Mouse (Mus musculus) heart, postnatal 10 days (tissue): ENCODE measurements around the gene Gm13283. TPM values are rescaled to one million over a fixed set of nuclear protein-coding genes. Genes with fewer than 3 reads are reported as not detected.

Source experiments
- total RNA-seq, 2 experiments: library from RNA; stranded (reverse); gene quantifications; 2 replicates each; pipeline ENCODE4 v1.2.3; 2021

Gene Gm13283
- total RNA-seq, 2 experiments from 2014 or later, result not detected

Other genes starting within 250 kb of the Gm13283 start
- gene Ifnb1, start 237.3 kb upstream of the Gm13283 start, total RNA-seq, result not detected
- gene Ifna15, start 201.9 kb upstream of the Gm13283 start, total RNA-seq, result not detected
- not detected for gene Ifna14, start 188.3 kb upstream of the Gm13283 start, total RNA-seq
- gene Ifna9, start 167.7 kb upstream of the Gm13283 start, total RNA-seq, result not detected
- gene Ifna12, start 156.7 kb upstream of the Gm13283 start, total RNA-seq, result not detected
- not detected for gene C87499, start 125.7 kb upstream of the Gm13283 start, total RNA-seq
- gene Ifna13, start 115.7 kb upstream of the Gm13283 start, total RNA-seq, result not detected
- not detected for gene Ifna16, start 83.2 kb upstream of the Gm13283 start, total RNA-seq
- not detected for gene Ifna2, start 76.2 kb upstream of the Gm13283 start, total RNA-seq
- gene Ifnab, start 68.8 kb upstream of the Gm13283 start, total RNA-seq, result not detected
- under 1 TPM; 0.50 TPM for gene Gm26566, start 38.3 kb upstream of the Gm13283 start, total RNA-seq
- gene Klhl9, start 37.7 kb upstream of the Gm13283 start, total RNA-seq, result 10 to 100 TPM; 82.6 to 87.1 TPM
- not detected for gene Gm13271, start 5.3 kb upstream of the Gm13283 start, total RNA-seq
- gene Gm13290, start 13.7 kb downstream of the Gm13283 start, total RNA-seq, result not detected
- gene Gm13289, start 16.8 kb downstream of the Gm13283 start, total RNA-seq, result not detected
- not detected for gene Gm13272, start 19.7 kb downstream of the Gm13283 start, total RNA-seq
- gene Ifnz, start 22.0 kb downstream of the Gm13283 start, total RNA-seq, result not detected
- not detected for gene Gm13276, start 25.6 kb downstream of the Gm13283 start, total RNA-seq
- not detected for gene Gm13277, start 28.5 kb downstream of the Gm13283 start, total RNA-seq
- gene Gm13278, start 31.4 kb downstream of the Gm13283 start, total RNA-seq, result not detected
- not detected for gene Gm13275, start 34.4 kb downstream of the Gm13283 start, total RNA-seq
- gene Gm13279, start 37.3 kb downstream of the Gm13283 start, total RNA-seq, result not detected
- gene Gm13285, start 39.5 kb downstream of the Gm13283 start, total RNA-seq, result under 1 TPM; 0.31 to 0.40 TPM
- gene Gm13287, start 43.1 kb downstream of the Gm13283 start, total RNA-seq, result not detected
- not detected for gene Gm13288, start 45.4 kb downstream of the Gm13283 start, total RNA-seq
- gene Ifna7, start 56.1 kb downstream of the Gm13283 start, total RNA-seq, result not detected
- gene Ifna11, start 59.8 kb downstream of the Gm13283 start, total RNA-seq, result not detected
- not detected for gene Ifna6, start 67.3 kb downstream of the Gm13283 start, total RNA-seq
- gene Ifna5, start 75.4 kb downstream of the Gm13283 start, total RNA-seq, result not detected
- not detected for gene Ifna4, start 81.7 kb downstream of the Gm13283 start, total RNA-seq
- gene Ifna1, start 90.0 kb downstream of the Gm13283 start, total RNA-seq, result not detected
- gene Ifne, start 120.1 kb downstream of the Gm13283 start, total RNA-seq, result not detected